Mouse (Mus musculus) intestine, postnatal 0 days (tissue): ENCODE data around the gene Pml. TPM values are rescaled to one million over a fixed set of nuclear protein-coding genes. Genes with fewer than 3 reads are reported as not detected.

Experiments
- ATAC-seq: fragments of 200-750 bp; cut with Nextera tagmentation; 2 replicates; pipeline ENCODE4 v1.8.0; 2017; ENCODE audit warnings: mild to moderate bottlenecking, moderate TSS enrichment, moderate library complexity
- H3K27ac ChIP-seq: fragments of 300-500 bp; sonication (generic); 2 replicates; pipeline ENCODE4 v1.5.1; 2014; ENCODE audit warnings: mild to moderate bottlenecking, low read depth, low read length, moderate library complexity
- H3K27me3 ChIP-seq: fragments of 300-500 bp; sonication (generic); replicated peaks from 2 replicates; pipeline ENCODE4 v1.6.1; 2014; ENCODE audit warnings: low read length, mixed read lengths; ENCODE audit not compliant: control insufficient read depth, insufficient read depth
- H3K36me3 ChIP-seq: fragments of 300-500 bp; sonication (generic); 2 replicates; pipeline ENCODE4 v1.6.1; 2014; ENCODE audit warnings: mild to moderate bottlenecking, moderate library complexity; ENCODE audit not compliant: control insufficient read depth, insufficient read depth
- H3K4me1 ChIP-seq: fragments of 300-500 bp; sonication (generic); replicated peaks from 2 replicates; pipeline ENCODE4 v1.6.1; 2014; ENCODE audit warnings: antibody characterized with exemption, low read length, mixed read lengths; ENCODE audit not compliant: control insufficient read depth, insufficient read depth
- H3K4me2 ChIP-seq: fragments of 300-500 bp; sonication (generic); replicated peaks from 2 replicates; pipeline ENCODE4 v1.6.1; 2014; ENCODE audit warnings: low read depth, mild to moderate bottlenecking, moderate library complexity
- H3K4me3 ChIP-seq: fragments of 300-500 bp; sonication (generic); 2 replicates; pipeline ENCODE4 v1.5.1; 2014; ENCODE audit warnings: low read depth, low read length
- H3K9ac ChIP-seq: fragments of 300-500 bp; sonication (generic); 2 replicates; pipeline ENCODE4 v1.6.1; 2014; ENCODE audit warnings: mild to moderate bottlenecking, low read depth, low read length
- H3K9me3 ChIP-seq: fragments of 300-500 bp; sonication (generic); 2 replicates; pipeline ENCODE4 v1.6.1; 2016; ENCODE audit warnings: mixed run types; ENCODE audit not compliant: control insufficient read depth
- CTCF ChIP-seq: sonication (generic); IDR thresholded peaks from 2 replicates; pipeline ENCODE4 v1.5.1; 2016; ENCODE audit warnings: low read depth, mild to moderate bottlenecking, control low read depth, antibody characterized with exemption, moderate library complexity
- WGBS: fragments of 180-500 bp; shearing (Covaris S2); extraction: QIAGEN DNeasy Blood & Tissue Kit; methylation state at CpG from one replicate; pipeline ENCODE4 v1.1.7; 2014; 5-methylcytosine and 5-hydroxymethylcytosine counted together
- polyA plus RNA-seq: library from polyadenylated mRNA; unstranded; fragments of >200 nt; fragmentation: Nextera tagmentation; extraction: Ambion mirVana; gene quantifications from 2 replicates; pipeline ENCODE4 v1.2.1, GENCODE M21; 2015

The Pml gene
- polyA plus RNA-seq, 1 experiment from 2014 or later = 5.3 TPM

GRCm38 (mm10) chr9:58202676-58203453 lies 46.7 kb downstream of the Pml start:
- Histone ChIP-seq H3K9ac (no peak overlapping the region), H3K4me2 (no peak overlapping the region), H3K9me3 (no peaks in the 10 kb centered on the region), H3K27ac (no peak overlapping the region), H3K4me1 (no peaks in the 10 kb centered on the region), H3K36me3 (no peaks in the 10 kb centered on the region), H3K27me3 (peaks cover 62% of the 10 kb centered on the region), H3K4me3 (no peak overlapping the region)
- 10% methylated on average over 14 of the region's 14 CpGs for WGBS
- ATAC-seq = no peak
- no peak for TF ChIP-seq CTCF

GRCm38 (mm10) chr9:58201861-58202549 lies 47.6 kb downstream of the Pml start:
- WGBS = 2% methylated on average over 37 of the region's 37 CpGs
- H3K4me1 ChIP-seq = no peaks in the 10 kb centered on the region
- H3K9ac ChIP-seq = no peak overlapping the region
- no peak for ATAC-seq
- peaks cover 71% of the 10 kb centered on the region for H3K27me3 ChIP-seq
- no peak for TF ChIP-seq CTCF
- H3K4me2 ChIP-seq = no peak overlapping the region
- no peak overlapping the region for H3K4me3 ChIP-seq
- H3K36me3 ChIP-seq = no peaks in the 10 kb centered on the region
- H3K9me3 ChIP-seq = no peaks in the 10 kb centered on the region
- no peak overlapping the region for H3K27ac ChIP-seq

- 2% methylated on average over 24 of the region's 24 CpGs for WGBS
- no peak for ATAC-seq
- no peak overlapping the region for H3K4me2 ChIP-seq
- H3K9ac ChIP-seq = no peak overlapping the region
- no peaks in the 10 kb centered on the region for H3K36me3 ChIP-seq
- no peaks in the 10 kb centered on the region for H3K9me3 ChIP-seq
- H3K27me3 ChIP-seq = peaks cover 78% of the 10 kb centered on the region
- H3K4me3 ChIP-seq = no peak overlapping the region
- no peaks in the 10 kb centered on the region for H3K4me1 ChIP-seq
- TF ChIP-seq CTCF = no peak
- H3K27ac ChIP-seq = no peak overlapping the region
Observed at GRCm38 (mm10) chr9:58201091-58201842, 48.3 kb downstream of the Pml start.

GRCm38 (mm10) chr9:58200270-58201090 lies 49.1 kb downstream of the Pml start:
- Histone ChIP-seq H3K36me3 (no peaks in the 10 kb centered on the region), H3K9me3 (no peaks in the 10 kb centered on the region), H3K4me2 (no peak overlapping the region), H3K4me3 (no peak overlapping the region), H3K27ac (no peak overlapping the region), H3K4me1 (no peaks in the 10 kb centered on the region), H3K9ac (no peak overlapping the region), H3K27me3 (peaks cover 86% of the 10 kb centered on the region)
- TF ChIP-seq CTCF = no peak
- ATAC-seq = no peak
- WGBS = 11% methylated on average over 11 of the region's 11 CpGs

GRCm38 (mm10) chr9:58199381-58200269 lies 50.0 kb downstream of the Pml start:
- Histone ChIP-seq H3K4me2 (no peak overlapping the region), H3K36me3 (no peaks in the 10 kb centered on the region), H3K4me1 (no peaks in the 10 kb centered on the region), H3K27ac (no peak overlapping the region), H3K27me3 (peaks cover 89% of the 10 kb centered on the region), H3K9me3 (no peaks in the 10 kb centered on the region), H3K9ac (no peak overlapping the region), H3K4me3 (no peak overlapping the region)
- 3% methylated on average over 41 of the region's 41 CpGs for WGBS
- TF ChIP-seq CTCF = no peak
- no peak for ATAC-seq
